Mouse (Mus musculus) heart, embryonic 13.5 days (tissue): ENCODE measurements around the gene S100a6. TPM values are rescaled to one million over a fixed set of nuclear protein-coding genes. Genes with fewer than 3 reads are reported as not detected.

Experiments
- ATAC-seq: fragments of 200-750 bp; cut with Nextera tagmentation; 2 replicates; pipeline ENCODE4 v1.8.0; 2017; ENCODE audit warnings: moderate TSS enrichment; ENCODE audit not compliant: insufficient number of reproducible peaks, low FRiP score, low TSS enrichment; ENCODE audit errors: extremely low read depth
- H3K27ac ChIP-seq: fragments of 300-500 bp; sonication (generic); replicated peaks from 2 replicates; pipeline ENCODE4 v1.5.1; 2015; ENCODE audit warnings: moderate library complexity, mild to moderate bottlenecking, inconsistent platforms
- H3K27me3 ChIP-seq: fragments of 300-500 bp; sonication (generic); replicated peaks from 2 replicates; pipeline ENCODE4 v1.6.1; 2015; ENCODE audit warnings: mild to moderate bottlenecking, inconsistent platforms
- H3K36me3 ChIP-seq: fragments of 300-500 bp; sonication (generic); 2 replicates; pipeline ENCODE4 v1.6.1; 2015; ENCODE audit warnings: mild to moderate bottlenecking, inconsistent platforms
- H3K4me1 ChIP-seq: fragments of 300-500 bp; sonication (generic); 2 replicates; pipeline ENCODE4 v1.6.1; 2015; ENCODE audit warnings: inconsistent platforms
- H3K4me2 ChIP-seq: fragments of 300-500 bp; sonication (generic); 2 replicates; pipeline ENCODE4 v1.6.1; 2015; ENCODE audit warnings: inconsistent platforms, mild to moderate bottlenecking, moderate library complexity
- H3K4me3 ChIP-seq: fragments of 300-500 bp; sonication (generic); 2 replicates; pipeline ENCODE4 v1.5.1; 2015; ENCODE audit warnings: moderate library complexity, mild to moderate bottlenecking, inconsistent platforms
- H3K9ac ChIP-seq: fragments of 300-500 bp; sonication (generic); 2 replicates; pipeline ENCODE4 v1.6.1; 2015; ENCODE audit warnings: inconsistent platforms, mild to moderate bottlenecking, moderate library complexity
- H3K9me3 ChIP-seq: fragments of 300-500 bp; sonication (generic); 2 replicates; pipeline ENCODE4 v1.6.1; 2016; ENCODE audit warnings: inconsistent platforms
- WGBS: fragments of 180-500 bp; shearing (Covaris S2); methylation state at CpG from one replicate; pipeline ENCODE4 v1.1.7; 2015; ENCODE audit warnings: mixed read lengths; 5-methylcytosine and 5-hydroxymethylcytosine counted together
- polyA plus RNA-seq: library from polyadenylated mRNA; unstranded; fragments of >200 nt; fragmentation: Nextera tagmentation; extraction: Ambion mirVana; gene quantifications from 2 replicates; pipeline ENCODE4 v1.2.1, GENCODE M21; 2015

Gene S100a6
- polyA plus RNA-seq, 1 experiment from 2014 or later: 38.2 TPM

GRCm38 (mm10) chr3:90627366-90627765 lies 14.7 kb downstream of the S100a6 start:
- H3K4me1 ChIP-seq: peaks cover 16% of the 10 kb centered on the region
- H3K9ac ChIP-seq: no peak overlapping the region
- ATAC-seq: no peak
- H3K27ac ChIP-seq: no peak overlapping the region
- no peaks in the 10 kb centered on the region for H3K9me3 ChIP-seq
- H3K4me3 ChIP-seq: no peak overlapping the region
- no peaks in the 10 kb centered on the region for H3K36me3 ChIP-seq
- H3K27me3 ChIP-seq: no peaks in the 10 kb centered on the region
- no peak overlapping the region for H3K4me2 ChIP-seq
- 81% methylated on average over 5 of the region's 5 CpGs for WGBS

- 51% methylated on average over 4 of the region's 4 CpGs for WGBS
Measured at GRCm38 (mm10) chr3:90627807-90628206, 15.1 kb downstream of the S100a6 start.

GRCm38 (mm10) chr3:90629298-90629697 lies 16.6 kb downstream of the S100a6 start:
- Histone ChIP-seq H3K4me3 (no peak overlapping the region), H3K9me3 (no peaks in the 10 kb centered on the region), H3K36me3 (no peaks in the 10 kb centered on the region), H3K4me2 (no peak overlapping the region), H3K27me3 (no peaks in the 10 kb centered on the region), H3K9ac (no peak overlapping the region), H3K27ac (no peak overlapping the region), H3K4me1 (no peaks in the 10 kb centered on the region)
- ATAC-seq: no peak
- WGBS: 72% methylated on average over 2 of the region's 2 CpGs

More at GRCm38 (mm10) chr3:90627807-90628206, 15.1 kb downstream of the S100a6 start:
- H3K4me2 ChIP-seq: no peak overlapping the region
- peaks cover 14% of the 10 kb centered on the region for H3K4me1 ChIP-seq
- H3K36me3 ChIP-seq: no peaks in the 10 kb centered on the region
- no peak overlapping the region for H3K9ac ChIP-seq
- no peak overlapping the region for H3K27ac ChIP-seq
- no peak overlapping the region for H3K4me3 ChIP-seq
- H3K9me3 ChIP-seq: no peaks in the 10 kb centered on the region
- H3K27me3 ChIP-seq: no peaks in the 10 kb centered on the region
- ATAC-seq: no peak

GRCm38 (mm10) chr3:90631984-90632383 lies 19.3 kb downstream of the S100a6 start:
- Histone ChIP-seq H3K4me1 (no peaks in the 10 kb centered on the region), H3K36me3 (no peaks in the 10 kb centered on the region), H3K27me3 (no peaks in the 10 kb centered on the region; the same call in 1 of the 2 replicates), H3K4me2 (no peak overlapping the region), H3K4me3 (no peak overlapping the region), H3K27ac (no peak overlapping the region), H3K9me3 (no peaks in the 10 kb centered on the region), H3K9ac (no peak overlapping the region)
- WGBS: 58% methylated on average over 2 of the region's 2 CpGs
- no peak for ATAC-seq

DNA sequence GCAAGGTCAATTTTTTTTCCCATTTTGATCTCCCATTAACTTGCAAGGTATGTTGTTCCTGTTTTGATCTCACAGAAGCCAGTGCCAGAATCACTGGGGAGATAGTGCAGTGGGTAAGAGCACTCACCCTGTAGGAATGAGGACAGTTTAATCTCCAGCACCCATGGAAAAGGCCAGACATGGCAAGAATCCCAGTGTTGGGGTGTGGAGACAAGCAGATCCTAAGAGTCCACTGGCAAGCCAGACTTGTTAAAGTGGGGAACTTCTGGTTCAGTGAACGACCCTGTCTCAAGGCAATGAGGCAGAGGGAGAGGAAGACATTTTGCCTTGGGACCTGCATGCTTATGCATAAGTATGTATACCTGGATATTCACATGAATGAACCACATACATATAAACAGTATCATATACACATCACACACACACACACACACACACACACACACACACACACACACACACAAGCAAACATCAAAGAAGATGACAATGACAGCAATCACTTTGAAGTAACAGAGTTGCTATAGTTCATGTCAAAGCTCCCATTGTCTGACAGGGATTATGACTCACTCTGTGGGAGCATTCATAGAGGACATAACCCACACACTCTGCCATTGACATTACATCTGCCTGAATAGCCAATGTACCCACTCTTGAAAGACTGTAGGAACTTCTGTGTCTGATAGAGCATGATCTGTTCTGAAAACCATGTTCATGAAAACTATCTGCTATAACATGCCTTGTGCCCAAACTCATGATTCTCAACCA lies 26.0 kb downstream of the S100a6 start:
- H3K27me3 ChIP-seq: peaks cover 4% of the 10 kb centered on the region; the same call in 1 of the 2 replicates
- ATAC-seq: no peak

GRCm38 (mm10) chr3:90639511-90640154 lies 27.0 kb downstream of the S100a6 start:
- ATAC-seq: no peak
- H3K27me3 ChIP-seq: peaks cover 4% of the 10 kb centered on the region; the same call in 1 of the 2 replicates
- H3K9me3 ChIP-seq: no peaks in the 10 kb centered on the region
- no peaks in the 10 kb centered on the region for H3K4me1 ChIP-seq
- H3K27ac ChIP-seq: no peak overlapping the region
- no peak overlapping the region for H3K4me3 ChIP-seq
- 50% methylated on average over 7 of the region's 7 CpGs for WGBS
- no peaks in the 10 kb centered on the region for H3K36me3 ChIP-seq
- no peak overlapping the region for H3K4me2 ChIP-seq
- no peak overlapping the region for H3K9ac ChIP-seq

More for the DNA sequence above, 26.0 kb downstream of the S100a6 start:
- Histone ChIP-seq H3K4me3 (no peak overlapping the region), H3K36me3 (no peaks in the 10 kb centered on the region), H3K9me3 (no peaks in the 10 kb centered on the region), H3K4me1 (no peaks in the 10 kb centered on the region), H3K9ac (no peak overlapping the region), H3K4me2 (no peak overlapping the region), H3K27ac (no peak overlapping the region)
- 43% methylated on average over 1 of the region's 1 CpGs for WGBS

DNA sequence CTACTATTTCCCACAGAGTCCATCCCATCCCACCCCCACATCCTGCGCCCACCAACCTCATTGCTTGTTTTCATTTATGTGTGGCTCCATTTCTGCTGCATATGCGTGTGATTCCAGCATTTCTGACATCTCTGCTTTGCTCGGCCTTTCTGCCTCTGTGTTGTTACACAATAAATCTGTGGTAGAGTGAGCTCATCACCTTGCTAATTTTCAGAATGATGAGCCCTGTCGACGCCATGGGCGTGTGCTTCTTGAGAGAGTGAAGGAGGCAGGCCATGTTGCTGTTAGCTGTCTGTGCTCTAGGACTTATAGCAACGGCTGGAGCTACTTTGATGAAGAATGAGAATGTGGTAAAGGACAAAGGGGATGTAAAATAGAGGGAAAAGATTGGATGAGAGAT lies 28.3 kb downstream of the S100a6 start:
- Histone ChIP-seq H3K4me1 (no peaks in the 10 kb centered on the region), H3K27ac (no peak overlapping the region), H3K4me3 (no peak overlapping the region), H3K9me3 (no peaks in the 10 kb centered on the region), H3K27me3 (peaks cover 4% of the 10 kb centered on the region; the same call in 1 of the 2 replicates), H3K4me2 (no peak overlapping the region), H3K36me3 (no peaks in the 10 kb centered on the region), H3K9ac (no peak overlapping the region)
- 65% methylated on average over 7 of the region's 7 CpGs for WGBS
- ATAC-seq: no peak

DNA sequence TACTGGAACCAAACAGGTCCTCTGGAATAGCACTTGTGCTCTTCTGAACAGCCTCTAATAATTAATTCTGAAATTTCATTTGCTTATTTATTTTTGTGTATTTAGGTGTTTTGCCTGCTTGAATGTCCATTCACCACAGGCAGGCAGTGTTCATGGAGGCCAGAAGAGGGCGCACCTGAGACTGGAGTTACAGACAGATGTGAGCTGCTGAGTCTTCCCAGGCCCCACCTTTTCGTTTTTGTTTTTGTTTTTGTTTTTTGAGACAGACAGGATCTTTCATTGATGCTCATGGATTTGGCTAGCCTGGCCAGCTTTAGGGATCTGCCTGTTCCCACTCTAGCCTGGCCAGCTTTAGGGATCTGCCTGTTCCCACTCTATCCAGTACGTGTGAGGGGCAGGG lies 31.5 kb downstream of the S100a6 start:
- no peak overlapping the region for H3K27ac ChIP-seq
- WGBS: 45% methylated on average over 3 of the region's 3 CpGs
- ATAC-seq: no peak
- H3K4me1 ChIP-seq: no peaks in the 10 kb centered on the region
- no peak overlapping the region for H3K9ac ChIP-seq
- H3K9me3 ChIP-seq: no peaks in the 10 kb centered on the region
- no peaks in the 10 kb centered on the region for H3K27me3 ChIP-seq
- H3K4me3 ChIP-seq: no peak overlapping the region
- no peaks in the 10 kb centered on the region for H3K36me3 ChIP-seq
- no peak overlapping the region for H3K4me2 ChIP-seq

DNA sequence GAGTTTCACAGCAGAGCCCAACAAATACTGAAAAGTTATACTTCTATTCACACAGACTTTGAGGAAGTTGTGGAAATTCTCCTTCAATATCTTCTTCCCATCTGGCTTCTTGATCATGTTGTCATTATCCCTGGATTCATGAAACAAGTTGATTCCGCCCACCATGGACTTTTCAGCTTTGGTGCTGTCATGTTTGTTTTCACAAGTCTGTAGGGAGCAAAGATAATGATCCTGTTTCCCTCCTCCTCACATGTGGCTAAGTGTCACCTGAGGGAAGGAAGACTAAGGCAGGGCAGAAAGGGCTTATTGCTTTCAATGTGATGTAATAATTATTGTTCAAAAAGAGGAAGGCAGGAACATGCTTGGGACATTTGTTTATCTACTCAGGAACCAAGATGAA lies 34.6 kb downstream of the S100a6 start:
- H3K9me3 ChIP-seq: no peaks in the 10 kb centered on the region
- no peak for ATAC-seq
- 63% methylated on average over 1 of the region's 1 CpGs for WGBS
- no peak overlapping the region for H3K4me3 ChIP-seq
- H3K27ac ChIP-seq: no peak overlapping the region
- no peak overlapping the region for H3K4me2 ChIP-seq
- H3K4me1 ChIP-seq: no peaks in the 10 kb centered on the region
- no peaks in the 10 kb centered on the region; the same call in 1 of the 2 replicates for H3K27me3 ChIP-seq
- no peaks in the 10 kb centered on the region for H3K36me3 ChIP-seq
- H3K9ac ChIP-seq: no peak overlapping the region

DNA sequence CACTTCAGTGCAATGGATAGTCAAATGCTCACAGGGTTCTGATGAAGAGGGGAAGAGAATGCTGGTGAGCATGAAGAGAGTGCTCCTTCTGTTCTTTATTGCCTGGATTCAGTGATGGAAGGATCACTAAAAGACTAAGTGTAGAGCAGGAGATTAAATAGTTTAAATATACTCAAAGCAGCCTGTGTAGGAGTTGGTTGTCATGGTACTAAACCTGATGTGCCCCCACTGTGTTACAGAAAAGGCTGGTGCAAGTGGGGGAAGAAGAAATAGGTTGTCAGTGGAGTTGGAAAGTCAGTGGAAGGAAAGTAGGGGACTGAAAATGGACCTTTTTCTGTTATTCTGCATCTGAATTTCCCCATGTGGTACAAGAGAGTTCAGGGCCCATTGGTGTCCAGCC lies 36.3 kb downstream of the S100a6 start:
- H3K9ac ChIP-seq: no peak overlapping the region
- no peaks in the 10 kb centered on the region for H3K9me3 ChIP-seq
- no peaks in the 10 kb centered on the region for H3K36me3 ChIP-seq
- no peak overlapping the region for H3K27ac ChIP-seq
- ATAC-seq: no peak
- H3K4me1 ChIP-seq: no peaks in the 10 kb centered on the region
- peaks cover 6% of the 10 kb centered on the region for H3K27me3 ChIP-seq
- no peak overlapping the region for H3K4me3 ChIP-seq
- no peak overlapping the region for H3K4me2 ChIP-seq

- H3K4me1 ChIP-seq: no peaks in the 10 kb centered on the region
- H3K4me2 ChIP-seq: no peak overlapping the region
- no peaks in the 10 kb centered on the region for H3K36me3 ChIP-seq
- no peaks in the 10 kb centered on the region for H3K9me3 ChIP-seq
- no peak for ATAC-seq
- H3K27ac ChIP-seq: no peak overlapping the region
- no peak overlapping the region for H3K4me3 ChIP-seq
- peaks cover 13% of the 10 kb centered on the region for H3K27me3 ChIP-seq
- 82% methylated on average over 2 of the region's 2 CpGs for WGBS
- no peak overlapping the region for H3K9ac ChIP-seq
Measured at GRCm38 (mm10) chr3:90649832-90650231, 37.1 kb downstream of the S100a6 start.
